Mouse (Mus musculus) lung, adult 2 months (tissue): ENCODE measurements around the gene Crispld2.

Source experiments
- CTCF ChIP-seq: fragments of 200-500 bp; IDR thresholded peaks from 2 replicates; pipeline ENCODE4 v1.5.1; 2011; ENCODE audit warnings: mild to moderate bottlenecking, low read length, control low read depth; ENCODE audit not compliant: insufficient read depth
- POLR2A ChIP-seq: fragments of 200-500 bp; IDR thresholded peaks from 2 replicates; pipeline ENCODE4 v1.6.1; 2011; ENCODE audit warnings: low read depth, mild to moderate bottlenecking, control low read depth, low read length, borderline replicate concordance; ENCODE audit errors: extremely low read depth

DNA sequence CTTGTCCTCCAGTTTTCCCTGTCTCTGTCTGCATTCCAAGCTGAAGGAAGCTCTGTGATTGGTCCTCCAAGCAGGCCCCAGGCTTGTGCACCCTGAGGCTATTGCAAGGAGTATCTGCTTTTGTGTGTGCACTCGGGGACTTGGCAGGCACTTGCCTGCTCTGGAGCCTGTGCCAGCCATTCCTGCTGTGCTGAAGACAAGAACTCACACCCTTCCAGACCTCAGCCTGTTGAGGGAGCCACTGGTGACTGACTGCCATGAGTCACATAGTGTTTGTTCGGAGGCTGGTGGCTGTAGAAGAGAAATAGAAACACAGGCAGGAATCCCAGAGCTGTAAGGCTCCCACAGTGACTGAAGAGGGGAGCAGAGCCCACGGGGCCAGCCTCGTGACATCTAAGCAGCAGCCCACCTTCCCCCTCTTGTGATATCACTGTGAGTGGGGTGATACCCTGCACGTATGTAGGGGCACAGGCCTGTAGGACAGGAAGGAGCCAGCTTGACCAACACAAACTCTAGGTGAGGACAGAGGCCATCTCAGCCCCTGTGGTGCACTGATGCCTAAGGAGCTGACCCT lies 31.6 kb upstream of the Crispld2 start:
- TF ChIP-seq POLR2A (no peak), CTCF (no peak)
